Mouse (Mus musculus): ENCODE data around the gene Usp4. TPM values are rescaled to one million over a fixed set of nuclear protein-coding genes. Genes with fewer than 3 reads are reported as not detected.

Usp4 gene
- polyA plus RNA-seq, 1 experiment: 100 TPM

DNA sequence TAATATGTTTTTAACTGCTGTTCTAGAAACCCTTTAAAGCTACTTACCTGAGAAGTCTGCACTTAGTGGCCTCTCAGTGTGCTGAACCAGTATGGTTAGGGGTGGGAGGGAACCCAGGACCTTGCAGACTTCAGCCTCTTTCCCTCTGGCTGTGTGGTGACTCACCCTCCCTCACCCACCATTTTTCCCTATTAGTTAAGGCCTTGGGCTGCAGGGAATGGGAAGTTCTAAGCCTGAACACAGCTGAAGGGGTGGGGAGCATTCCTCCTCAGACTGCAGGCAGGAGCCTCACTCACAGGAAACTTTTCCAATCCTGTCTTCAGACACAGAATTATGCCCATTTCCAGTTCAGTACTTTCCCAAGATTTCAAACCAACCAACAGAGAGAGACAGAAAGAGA, 5.9 kb upstream of the Usp4 start:
- no peaks in the 10 kb centered on the region for H3K36me3 ChIP-seq (ENCODE audit: control insufficient read depth, insufficient read depth, low read length)
- H3K27ac ChIP-seq (ENCODE audit: control insufficient read depth, insufficient read depth, low read length): peak overlapping the region; percentile 4; the same call in 1 of the 2 replicates
- peaks cover 30% of the 10 kb centered on the region for H3K4me1 ChIP-seq (replicated peaks; ENCODE audit: control insufficient read depth, insufficient read depth, low read length)
- H3K4me3 ChIP-seq (ENCODE audit: control insufficient read depth, insufficient read depth, low read length): no peak overlapping the region
- H3K27me3 ChIP-seq (ENCODE audit: control insufficient read depth, insufficient read depth, low read length): no peaks in the 10 kb centered on the region
- DNase-seq: no peak
- TF ChIP-seq POLR2A (IDR thresholded peaks at IDR 0.05; ENCODE audit: control insufficient read depth, extremely low read depth, insufficient read depth, low read length, poor library complexity) (no peak), CTCF (IDR thresholded peaks at IDR 0.05; ENCODE audit: borderline replicate concordance, control insufficient read depth, extremely low read depth, insufficient read depth, low read length, poor library complexity) (no peak)

DNA sequence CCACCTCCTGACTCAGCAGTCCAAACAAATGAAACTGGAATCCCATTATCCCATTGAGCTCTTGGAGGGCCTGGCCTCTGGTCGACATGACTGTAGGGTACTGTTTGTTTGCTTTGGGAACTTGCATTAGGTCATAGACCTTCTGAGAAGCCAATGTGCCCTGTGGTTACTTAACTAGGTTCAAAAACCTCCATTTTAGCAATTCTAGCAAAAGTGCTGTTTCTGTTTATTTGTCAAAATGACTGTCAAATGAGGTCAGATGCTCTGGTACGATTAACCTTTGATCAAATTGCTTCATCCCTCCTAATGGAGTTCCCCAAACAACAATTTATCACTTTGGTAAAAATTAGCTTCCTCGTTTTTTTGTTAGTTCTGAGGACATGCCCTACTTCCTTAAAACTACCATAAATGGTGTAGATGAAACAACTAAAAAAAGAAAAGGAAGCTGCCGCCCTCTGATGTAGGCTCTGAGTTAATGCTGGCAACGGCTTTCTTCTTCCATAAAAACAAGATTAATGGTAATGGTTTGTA, 5.3 kb upstream of the Usp4 start:
- Histone ChIP-seq H3K36me3 (ENCODE audit: control insufficient read depth, insufficient read depth, low read length) (no peaks in the 10 kb centered on the region), H3K4me3 (ENCODE audit: control insufficient read depth, insufficient read depth, low read length) (no peak overlapping the region), H3K27ac (ENCODE audit: control insufficient read depth, insufficient read depth, low read length) (0 out of 2 replicates have a peak overlapping the region, but pooled peaks have one; percentile 45), H3K4me1 (replicated peaks; ENCODE audit: control insufficient read depth, insufficient read depth, low read length) (peaks cover 33% of the 10 kb centered on the region), H3K27me3 (ENCODE audit: control insufficient read depth, insufficient read depth, low read length) (no peaks in the 10 kb centered on the region)
- 2% methylated on average over 5 of the region's 5 CpGs for WGBS
- peak; percentile 30 for DNase-seq
- TF ChIP-seq CTCF (IDR thresholded peaks at IDR 0.05; ENCODE audit: borderline replicate concordance, control insufficient read depth, extremely low read depth, insufficient read depth, low read length, poor library complexity): no peak
- no peak for TF ChIP-seq POLR2A (IDR thresholded peaks at IDR 0.05; ENCODE audit: control insufficient read depth, extremely low read depth, insufficient read depth, low read length, poor library complexity)

DNA sequence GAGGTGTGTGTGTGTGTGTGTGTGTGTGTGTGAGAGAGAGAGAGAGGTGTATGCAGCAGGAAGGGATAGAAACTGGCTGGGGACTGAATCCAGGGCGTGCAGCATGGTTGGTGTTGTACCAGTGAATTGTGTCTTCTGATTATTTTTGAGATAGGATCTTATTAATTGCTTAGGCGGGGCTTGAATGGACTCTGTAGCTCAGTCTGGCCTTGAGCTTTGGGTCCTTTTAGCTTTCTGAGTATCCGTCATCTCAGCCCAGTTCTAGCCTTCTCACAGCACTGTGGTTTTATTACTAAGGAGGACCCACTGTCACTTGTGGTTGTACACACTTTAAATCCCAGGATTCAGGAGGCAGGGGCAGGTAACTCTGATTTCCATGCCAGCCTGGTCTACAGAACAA, 4.3 kb upstream of the Usp4 start:
- H3K4me3 ChIP-seq (ENCODE audit: control insufficient read depth, insufficient read depth, low read length): no peak overlapping the region
- 93% methylated on average over 3 of the region's 3 CpGs for WGBS
- H3K4me1 ChIP-seq (replicated peaks; ENCODE audit: control insufficient read depth, insufficient read depth, low read length): peaks cover 33% of the 10 kb centered on the region
- H3K36me3 ChIP-seq (ENCODE audit: control insufficient read depth, insufficient read depth, low read length): no peaks in the 10 kb centered on the region
- H3K27me3 ChIP-seq (ENCODE audit: control insufficient read depth, insufficient read depth, low read length): no peaks in the 10 kb centered on the region
- H3K27ac ChIP-seq (ENCODE audit: control insufficient read depth, insufficient read depth, low read length): no peak overlapping the region; the same call in 1 of the 2 replicates
- TF ChIP-seq CTCF (IDR thresholded peaks at IDR 0.05; ENCODE audit: borderline replicate concordance, control insufficient read depth, extremely low read depth, insufficient read depth, low read length, poor library complexity) (no peak), POLR2A (IDR thresholded peaks at IDR 0.05; ENCODE audit: control insufficient read depth, extremely low read depth, insufficient read depth, low read length, poor library complexity) (no peak)
- no peak for DNase-seq

DNA sequence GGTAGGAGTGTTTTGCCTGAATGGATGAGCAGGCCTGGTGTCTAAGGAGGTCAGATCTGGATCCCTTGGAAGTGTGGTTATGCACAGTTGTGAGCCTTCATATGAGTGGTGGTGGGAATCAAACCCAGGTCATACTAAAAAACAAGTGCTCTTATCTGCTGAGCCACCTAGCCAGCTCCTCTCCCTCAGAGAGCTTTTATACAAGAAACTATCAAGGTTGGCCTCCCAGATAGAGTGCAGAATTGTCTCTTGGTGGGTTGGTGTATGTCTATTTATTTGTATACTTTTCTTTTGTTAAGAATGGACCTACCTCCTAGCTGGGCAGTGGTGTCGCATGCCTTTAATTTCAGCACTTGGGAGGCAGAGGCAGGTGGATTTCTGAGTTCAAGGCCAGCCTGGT, 3.8 kb upstream of the Usp4 start:
- Histone ChIP-seq H3K4me3 (ENCODE audit: control insufficient read depth, insufficient read depth, low read length) (no peak overlapping the region), H3K4me1 (replicated peaks; ENCODE audit: control insufficient read depth, insufficient read depth, low read length) (peaks cover 32% of the 10 kb centered on the region), H3K27me3 (ENCODE audit: control insufficient read depth, insufficient read depth, low read length) (no peaks in the 10 kb centered on the region), H3K36me3 (ENCODE audit: control insufficient read depth, insufficient read depth, low read length) (no peaks in the 10 kb centered on the region), H3K27ac (ENCODE audit: control insufficient read depth, insufficient read depth, low read length) (no peak overlapping the region)
- TF ChIP-seq POLR2A (IDR thresholded peaks at IDR 0.05; ENCODE audit: control insufficient read depth, extremely low read depth, insufficient read depth, low read length, poor library complexity) (no peak), CTCF (IDR thresholded peaks at IDR 0.05; ENCODE audit: borderline replicate concordance, control insufficient read depth, extremely low read depth, insufficient read depth, low read length, poor library complexity) (no peak)
- no peak for DNase-seq
- WGBS: 95% methylated on average over 1 of the region's 1 CpGs

DNA sequence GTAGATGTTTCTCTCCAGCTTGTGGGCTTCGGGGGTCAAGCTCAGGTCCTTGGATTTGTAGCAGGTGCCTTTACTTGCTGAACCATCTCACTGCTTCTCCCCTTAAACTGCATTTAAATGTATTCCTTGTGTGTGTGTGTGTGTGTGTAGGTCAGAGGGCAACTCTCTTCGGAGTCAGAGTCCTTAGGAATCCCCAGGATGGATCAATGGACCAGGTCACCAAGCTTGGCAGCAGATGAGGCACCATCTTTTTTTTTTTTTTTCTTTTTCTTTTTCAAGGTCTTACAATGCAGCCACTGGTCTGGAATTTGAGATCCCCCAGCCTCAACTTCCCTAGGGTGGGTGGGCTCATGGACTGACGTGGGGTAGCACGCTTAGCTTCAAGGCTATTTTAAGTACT, 3.2 kb upstream of the Usp4 start:
- H3K4me3 ChIP-seq (ENCODE audit: control insufficient read depth, insufficient read depth, low read length): no peak overlapping the region
- TF ChIP-seq POLR2A (IDR thresholded peaks at IDR 0.05; ENCODE audit: control insufficient read depth, extremely low read depth, insufficient read depth, low read length, poor library complexity) (no peak), CTCF (IDR thresholded peaks at IDR 0.05; ENCODE audit: borderline replicate concordance, control insufficient read depth, extremely low read depth, insufficient read depth, low read length, poor library complexity) (no peak)
- H3K27ac ChIP-seq (ENCODE audit: control insufficient read depth, insufficient read depth, low read length): no peak overlapping the region
- 92% methylated on average over 4 of the region's 4 CpGs for WGBS
- no peaks in the 10 kb centered on the region for H3K27me3 ChIP-seq (ENCODE audit: control insufficient read depth, insufficient read depth, low read length)
- H3K36me3 ChIP-seq (ENCODE audit: control insufficient read depth, insufficient read depth, low read length): no peaks in the 10 kb centered on the region
- no peak for DNase-seq
- H3K4me1 ChIP-seq (replicated peaks; ENCODE audit: control insufficient read depth, insufficient read depth, low read length): peaks cover 35% of the 10 kb centered on the region

DNA sequence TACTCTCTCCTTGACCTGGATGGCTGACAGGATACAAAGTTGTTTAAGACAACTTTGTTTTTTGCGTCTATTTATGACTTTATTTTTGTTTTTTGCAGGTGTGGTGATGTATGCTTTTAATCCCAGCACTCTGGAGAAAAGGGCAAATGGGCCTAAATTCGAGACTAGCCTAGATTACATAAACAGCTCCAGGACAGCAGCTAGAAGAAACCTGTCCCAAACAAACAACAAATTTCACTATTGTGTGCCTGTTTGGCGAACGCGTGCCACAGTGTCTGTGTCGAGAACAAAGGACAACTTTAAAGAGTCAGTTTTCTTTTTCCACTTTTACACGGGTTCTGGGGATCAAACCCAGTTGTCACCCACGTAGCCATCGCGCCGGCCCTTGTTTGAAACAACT, 629 bp upstream of the Usp4 start:
- no peak for DNase-seq
- Histone ChIP-seq H3K27me3 (ENCODE audit: control insufficient read depth, insufficient read depth, low read length) (no peaks in the 10 kb centered on the region), H3K4me1 (replicated peaks; ENCODE audit: control insufficient read depth, insufficient read depth, low read length) (peaks cover 17% of the 10 kb centered on the region), H3K36me3 (ENCODE audit: control insufficient read depth, insufficient read depth, low read length) (peaks cover 13% of the 10 kb centered on the region), H3K4me3 (ENCODE audit: control insufficient read depth, insufficient read depth, low read length) (peak overlapping the region; percentile 63), H3K27ac (ENCODE audit: control insufficient read depth, insufficient read depth, low read length) (peak overlapping the region; percentile 6)
- TF ChIP-seq POLR2A (IDR thresholded peaks at IDR 0.05; ENCODE audit: control insufficient read depth, extremely low read depth, insufficient read depth, low read length, poor library complexity) (no peak), CTCF (IDR thresholded peaks at IDR 0.05; ENCODE audit: borderline replicate concordance, control insufficient read depth, extremely low read depth, insufficient read depth, low read length, poor library complexity) (no peak)
- WGBS: 3% methylated on average over 11 of the region's 11 CpGs

DNA sequence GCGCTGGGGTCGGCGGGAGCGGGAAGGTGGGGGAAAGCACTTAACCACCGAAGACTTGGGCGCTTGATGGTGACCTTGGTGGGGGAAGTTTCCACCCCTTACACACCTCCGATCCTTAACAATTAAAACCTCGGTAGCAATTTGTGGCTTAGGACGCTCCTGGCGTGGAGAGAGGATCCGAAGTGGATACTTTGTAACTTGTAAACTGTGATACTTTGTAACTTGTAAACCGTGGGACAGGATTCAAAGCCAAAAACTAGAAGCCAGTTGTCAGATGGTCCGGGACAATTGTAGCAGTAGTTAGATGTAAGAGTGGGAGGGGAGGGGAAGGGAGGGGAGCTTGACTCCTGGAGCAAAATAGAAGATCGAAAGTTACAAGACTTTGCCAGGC, 632 bp downstream of the Usp4 start:
- Histone ChIP-seq H3K36me3 (ENCODE audit: control insufficient read depth, insufficient read depth, low read length) (peaks cover 26% of the 10 kb centered on the region), H3K4me3 (ENCODE audit: control insufficient read depth, insufficient read depth, low read length) (peak overlapping the region; percentile 63), H3K27me3 (ENCODE audit: control insufficient read depth, insufficient read depth, low read length) (no peaks in the 10 kb centered on the region), H3K27ac (ENCODE audit: control insufficient read depth, insufficient read depth, low read length) (no peak overlapping the region), H3K4me1 (replicated peaks; ENCODE audit: control insufficient read depth, insufficient read depth, low read length) (peaks cover 11% of the 10 kb centered on the region; the same call in 1 of the 2 replicates)
- WGBS: under 1% methylated on average over 14 of the region's 14 CpGs
- TF ChIP-seq CTCF (IDR thresholded peaks at IDR 0.05; ENCODE audit: borderline replicate concordance, control insufficient read depth, extremely low read depth, insufficient read depth, low read length, poor library complexity): no peak
- no peak for TF ChIP-seq POLR2A (IDR thresholded peaks at IDR 0.05; ENCODE audit: control insufficient read depth, extremely low read depth, insufficient read depth, low read length, poor library complexity)
- DNase-seq: no peak

Measured in thymus, adult 2 months (tissue).